Mouse (Mus musculus) embryonic facial prominence, embryonic 11.5 days (tissue): Measurements from ENCODE around the gene Pde4b. TPM values are rescaled to one million over a fixed set of nuclear protein-coding genes. Genes with fewer than 3 reads are reported as not detected.

Source experiments
- ATAC-seq: fragments of 200-750 bp; cut with Nextera tagmentation; replicated peaks from 2 replicates; pipeline ENCODE4 v1.8.0; 2017; ENCODE audit warnings: low read depth; ENCODE audit not compliant: insufficient number of reproducible peaks, low FRiP score, low TSS enrichment
- DNase-seq: peaks from one replicate; pipeline ENCODE4 v3.0.0-alpha.2; 2015; ENCODE audit warnings: low spot score
- H3K27ac ChIP-seq: fragments of 300-500 bp; sonication (generic); replicated peaks from 2 replicates; pipeline ENCODE4 v1.5.1; 2014; ENCODE audit warnings: mild to moderate bottlenecking, low read depth, low read length, control low read depth
- H3K27me3 ChIP-seq: fragments of 300-500 bp; sonication (generic); 2 replicates; pipeline ENCODE4 v1.6.1; 2014; ENCODE audit warnings: mild to moderate bottlenecking, low read length, moderate library complexity, mixed read lengths; ENCODE audit not compliant: control insufficient read depth, insufficient read depth
- H3K36me3 ChIP-seq: fragments of 300-500 bp; sonication (generic); replicated peaks from 2 replicates; pipeline ENCODE4 v1.6.1; 2014; ENCODE audit warnings: low read depth, mild to moderate bottlenecking, low read length, moderate library complexity, mixed read lengths; ENCODE audit not compliant: control insufficient read depth, insufficient read depth
- H3K4me1 ChIP-seq: fragments of 300-500 bp; sonication (generic); 2 replicates; pipeline ENCODE4 v1.6.1; 2014; ENCODE audit warnings: low read length, mixed read lengths; ENCODE audit not compliant: control insufficient read depth, insufficient read depth
- H3K4me2 ChIP-seq: fragments of 300-500 bp; sonication (generic); 2 replicates; pipeline ENCODE4 v1.6.1; 2014; ENCODE audit warnings: low read depth, mild to moderate bottlenecking, control low read depth, low read length, moderate library complexity
- H3K4me3 ChIP-seq: fragments of 300-500 bp; sonication (generic); 2 replicates; pipeline ENCODE4 v1.5.1; 2014; ENCODE audit warnings: low read depth, low read length, control low read depth
- H3K9ac ChIP-seq: fragments of 300-500 bp; sonication (generic); replicated peaks from 2 replicates; pipeline ENCODE4 v1.6.1; 2014; ENCODE audit warnings: mild to moderate bottlenecking, control low read depth, low read length
- H3K9me3 ChIP-seq: fragments of 300-500 bp; sonication (generic); replicated peaks from 2 replicates; pipeline ENCODE4 v1.6.1; 2016; ENCODE audit warnings: mild to moderate bottlenecking, low read length, inconsistent platforms, mixed read lengths; ENCODE audit not compliant: control insufficient read depth
- WGBS: fragments of 180-500 bp; shearing (Covaris S2); extraction: QIAGEN DNeasy Blood & Tissue Kit; methylation state at CpG from one replicate; pipeline ENCODE4 v1.1.7; 2014; 5-methylcytosine and 5-hydroxymethylcytosine counted together
- polyA plus RNA-seq: library from polyadenylated mRNA; unstranded; fragments of >200 nt; fragmentation: Nextera tagmentation; extraction: Ambion mirVana; gene quantifications from 2 replicates; pipeline ENCODE4 v1.2.1, GENCODE M21; 2014

The Pde4b gene
- polyA plus RNA-seq, 1 experiment from 2014 or later, result 10.3 TPM

DNA sequence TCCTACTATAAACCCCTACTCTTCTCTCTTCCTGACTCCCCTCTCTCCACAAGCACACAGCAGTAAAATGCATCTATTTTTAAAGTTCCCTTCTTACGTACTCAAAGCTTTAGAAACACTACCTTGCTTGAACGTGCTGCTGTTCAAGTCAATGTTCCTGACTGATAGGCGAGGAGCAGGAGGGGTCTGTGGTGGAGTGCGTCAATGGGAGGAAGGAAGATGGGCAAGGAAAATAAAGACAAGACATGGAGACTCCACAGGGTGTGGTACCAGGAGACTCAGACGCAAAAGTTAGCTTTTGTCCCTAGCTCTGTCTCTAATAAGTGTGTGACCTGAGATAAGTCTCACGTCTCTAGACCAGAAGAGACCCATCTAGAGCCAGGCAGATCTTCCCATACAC is 556.7 kb downstream of the Pde4b start:
- DNase-seq, result no peak
- no peak overlapping the region for H3K27ac ChIP-seq
- no peaks in the 10 kb centered on the region for H3K36me3 ChIP-seq
- H3K4me2 ChIP-seq, result no peak overlapping the region
- H3K9ac ChIP-seq, result no peak overlapping the region
- 79% methylated on average over 6 of the region's 6 CpGs for WGBS
- ATAC-seq, result no peak
- H3K27me3 ChIP-seq, result no peaks in the 10 kb centered on the region
- H3K9me3 ChIP-seq, result no peaks in the 10 kb centered on the region
- no peak overlapping the region for H3K4me3 ChIP-seq
- H3K4me1 ChIP-seq, result no peaks in the 10 kb centered on the region

GRCm38 (mm10) chr4:102647056-102647455 is 559.7 kb downstream of the Pde4b start:
- no peak for ATAC-seq
- Histone ChIP-seq H3K9me3 (no peaks in the 10 kb centered on the region), H3K4me3 (no peak overlapping the region), H3K9ac (no peak overlapping the region), H3K36me3 (no peaks in the 10 kb centered on the region), H3K4me1 (no peaks in the 10 kb centered on the region), H3K27me3 (no peaks in the 10 kb centered on the region), H3K27ac (no peak overlapping the region), H3K4me2 (no peak overlapping the region)
- no peak for DNase-seq
- 55% methylated on average over 2 of the region's 2 CpGs for WGBS

- H3K9me3 ChIP-seq, result no peaks in the 10 kb centered on the region
- no peaks in the 10 kb centered on the region for H3K4me1 ChIP-seq
- H3K27ac ChIP-seq, result no peak overlapping the region
- 82% methylated on average over 7 of the region's 7 CpGs for WGBS
- no peak overlapping the region for H3K4me3 ChIP-seq
- no peak overlapping the region for H3K4me2 ChIP-seq
- H3K27me3 ChIP-seq, result no peaks in the 10 kb centered on the region
- ATAC-seq (no peak), DNase-seq (no peak)
- H3K9ac ChIP-seq, result no peak overlapping the region
- H3K36me3 ChIP-seq, result no peaks in the 10 kb centered on the region
Measured at GRCm38 (mm10) chr4:102655331-102655730, 568.0 kb downstream of the Pde4b start.

DNA sequence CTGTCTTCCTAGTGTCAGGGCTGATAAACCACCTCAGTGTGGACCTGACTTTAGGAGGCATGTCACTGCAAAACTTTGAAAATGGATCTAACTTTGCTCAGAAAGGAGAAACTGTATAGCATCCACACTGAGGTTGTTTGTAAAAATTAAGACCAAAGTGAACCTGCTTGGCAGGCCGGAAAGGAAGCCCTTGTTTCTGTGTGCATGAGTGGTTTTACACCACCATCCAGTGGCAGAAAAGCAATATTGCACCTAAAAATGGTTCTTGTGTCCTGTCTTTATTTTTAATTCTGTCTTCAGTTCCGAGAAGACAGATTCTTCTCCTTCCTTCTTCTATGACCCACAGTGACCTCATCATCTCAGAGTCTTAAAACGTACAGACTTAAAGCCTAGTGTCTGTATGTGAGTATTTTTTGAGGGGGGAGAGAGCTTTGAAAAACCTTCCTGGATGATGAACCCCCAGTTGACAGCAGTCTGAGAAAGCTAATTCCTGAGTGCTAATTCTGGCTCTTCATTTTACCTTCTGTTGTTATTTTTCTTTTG is 569.2 kb downstream of the Pde4b start:
- H3K27me3 ChIP-seq, result no peaks in the 10 kb centered on the region
- no peak overlapping the region for H3K9ac ChIP-seq
- no peak for ATAC-seq
- no peak overlapping the region for H3K27ac ChIP-seq
- DNase-seq, result peak; percentile 74
- no peaks in the 10 kb centered on the region for H3K36me3 ChIP-seq
- WGBS, result 14% methylated on average over 3 of the region's 3 CpGs
- H3K4me2 ChIP-seq, result no peak overlapping the region
- no peaks in the 10 kb centered on the region for H3K4me1 ChIP-seq
- no peaks in the 10 kb centered on the region for H3K9me3 ChIP-seq
- no peak overlapping the region for H3K4me3 ChIP-seq

Other genes with a start within 250 kb of the Pde4b start
- gene B020004J07Rik, start 243.5 kb upstream of the Pde4b start, polyA plus RNA-seq, result not detected in 2 replicates
- gene C130073F10Rik, start 193.8 kb upstream of the Pde4b start, polyA plus RNA-seq, result not detected in 2 replicates
- not detected in 2 replicates for gene Gm12800, start 178.4 kb upstream of the Pde4b start, polyA plus RNA-seq
- gene Gm12794, start 147.1 kb upstream of the Pde4b start, polyA plus RNA-seq, result not detected in 2 replicates
- not detected in 2 replicates for gene Gm12790, start 106.5 kb upstream of the Pde4b start, polyA plus RNA-seq
- not detected in 2 replicates for gene Gm12789, start 100.9 kb upstream of the Pde4b start, polyA plus RNA-seq